Mouse (Mus musculus) liver, embryonic 11.5 days (tissue): ENCODE results near the gene Nedd4. TPM values are rescaled to one million over a fixed set of nuclear protein-coding genes. Genes with fewer than 3 reads are reported as not detected.

ENCODE experiments used
- ATAC-seq: fragments of 200-750 bp; cut with Nextera tagmentation; replicated peaks from 2 replicates; pipeline ENCODE4 v1.8.0; 2017; ENCODE audit warnings: moderate number of reproducible peaks, mild to moderate bottlenecking, moderate TSS enrichment, moderate library complexity; ENCODE audit not compliant: low FRiP score
- DNase-seq: peaks from one replicate; pipeline ENCODE4 v3.0.0-alpha.2; 2017; ENCODE audit warnings: low spot score
- H3K27ac ChIP-seq: fragments of 300-500 bp; sonication (generic); 2 replicates; pipeline ENCODE4 v1.5.1; 2014; ENCODE audit warnings: mild to moderate bottlenecking, low read depth, low read length, control low read depth
- H3K27me3 ChIP-seq: fragments of 300-500 bp; sonication (generic); replicated peaks from 2 replicates; pipeline ENCODE4 v1.6.1; 2014; ENCODE audit warnings: low read length, mixed read lengths; ENCODE audit not compliant: control insufficient read depth, insufficient read depth
- H3K36me3 ChIP-seq: fragments of 300-500 bp; sonication (generic); 2 replicates; pipeline ENCODE4 v1.6.1; 2014; ENCODE audit warnings: mild to moderate bottlenecking, low read length, moderate library complexity, mixed read lengths; ENCODE audit not compliant: control insufficient read depth, insufficient read depth
- H3K4me1 ChIP-seq: fragments of 300-500 bp; sonication (generic); replicated peaks from 2 replicates; pipeline ENCODE4 v1.6.1; 2014; ENCODE audit warnings: low read length, mixed read lengths; ENCODE audit not compliant: control insufficient read depth, insufficient read depth
- H3K4me2 ChIP-seq: fragments of 300-500 bp; sonication (generic); 2 replicates; pipeline ENCODE4 v1.6.1; 2014; ENCODE audit warnings: mild to moderate bottlenecking, control low read depth, moderate library complexity
- H3K4me3 ChIP-seq: fragments of 300-500 bp; sonication (generic); 2 replicates; pipeline ENCODE4 v1.5.1; 2014; ENCODE audit warnings: low read depth, low read length, control low read depth
- H3K9ac ChIP-seq: fragments of 300-500 bp; sonication (generic); 2 replicates; pipeline ENCODE4 v1.6.1; 2014; ENCODE audit warnings: low read depth, low read length, control low read depth
- H3K9me3 ChIP-seq: fragments of 300-500 bp; sonication (generic); 2 replicates; pipeline ENCODE4 v1.6.1; 2016; ENCODE audit warnings: low read length, inconsistent platforms, mixed read lengths; ENCODE audit not compliant: control insufficient read depth
- WGBS: fragments of 180-500 bp; shearing (Covaris S2); extraction: QIAGEN DNeasy Blood & Tissue Kit; methylation state at CpG from one replicate; pipeline ENCODE4 v1.1.7; 2014; 5-methylcytosine and 5-hydroxymethylcytosine counted together
- polyA plus RNA-seq: library from polyadenylated mRNA; unstranded; fragments of >200 nt; fragmentation: Nextera tagmentation; extraction: Ambion mirVana; gene quantifications from 2 replicates; pipeline ENCODE4 v1.2.1, GENCODE M21; 2014

Nedd4 gene
- 302 and 334 TPM in 2 replicates for polyA plus RNA-seq

DNA sequence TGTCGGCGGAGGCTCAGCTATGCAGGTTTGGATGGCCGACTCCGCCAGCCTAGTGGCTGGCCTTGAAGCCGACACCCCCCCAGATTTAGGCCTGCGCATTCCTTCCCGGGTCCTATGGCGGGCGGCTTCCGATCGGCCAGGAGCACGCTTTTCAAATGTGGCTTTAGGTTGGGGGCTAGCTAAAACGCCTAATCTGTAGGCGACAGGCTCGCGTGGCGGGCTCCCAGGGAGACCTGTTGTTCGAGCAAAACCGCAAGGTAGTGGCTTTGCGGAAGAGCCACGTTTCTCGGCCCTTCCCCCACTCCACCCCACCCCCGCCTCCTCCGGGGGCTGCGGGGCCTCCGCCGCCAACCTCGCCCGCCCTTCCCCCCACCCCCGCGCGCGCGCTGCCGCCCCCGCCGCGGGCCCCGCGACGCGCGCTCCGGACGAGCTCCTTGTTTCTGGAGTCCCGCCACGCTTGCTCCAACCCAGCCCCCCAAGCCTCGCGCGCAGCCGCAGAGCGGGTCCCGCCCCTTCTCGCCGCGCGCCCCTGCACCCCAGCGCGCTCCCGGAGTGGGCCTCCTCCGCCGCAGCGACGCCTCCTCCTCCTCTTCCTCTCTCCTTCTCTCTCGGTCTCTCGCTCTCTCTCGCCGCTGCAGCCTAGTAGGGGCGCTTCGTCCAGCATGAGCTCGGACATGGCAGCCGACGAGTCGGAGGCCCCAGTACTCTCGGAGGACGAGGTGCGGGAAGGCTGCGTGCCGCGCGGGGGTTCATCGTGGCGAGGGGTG, at the start of gene Nedd4:
TSS of gene Nedd4 (plus strand) at position 452 of the 767 bp plus-strand sequence.
- Histone ChIP-seq H3K9ac (peak within 1 kb of the TSS; percentile 97), H3K4me2 (peak within 1 kb of the TSS; percentile 95), H3K27ac (peak within 1 kb of the TSS; percentile 99), H3K4me1 (peaks cover 42% of the 10 kb centered on the region), H3K36me3 (peaks cover 15% of the 10 kb centered on the region), H3K27me3 (no peaks in the 10 kb centered on the region), H3K4me3 (peak within 1 kb of the TSS; percentile 89), H3K9me3 (no peaks in the 10 kb centered on the region)
- DNase-seq, result peak; percentile 98
- WGBS, result 1% methylated on average over 69 of the region's 83 CpGs
- ATAC-seq, result peak; percentile 92

- WGBS, result 73% methylated on average over 2 of the region's 2 CpGs
These were observed 48.3 kb upstream of the Nedd4 start for GRCm38 (mm10) chr9:72613884-72614283.

GRCm38 (mm10) chr9:72614786-72615480, 47.2 kb upstream of the Nedd4 start:
- peaks cover 3% of the 10 kb centered on the region for H3K4me1 ChIP-seq
- 82% methylated on average over 6 of the region's 6 CpGs for WGBS
- peaks cover 15% of the 10 kb centered on the region for H3K36me3 ChIP-seq
- ATAC-seq, result no peak
- H3K4me2 ChIP-seq, result no peak overlapping the region
- H3K27ac ChIP-seq, result no peak overlapping the region
- no peaks in the 10 kb centered on the region for H3K9me3 ChIP-seq
- H3K9ac ChIP-seq, result no peak overlapping the region
- H3K27me3 ChIP-seq, result no peaks in the 10 kb centered on the region
- no peak for DNase-seq
- H3K4me3 ChIP-seq, result no peak overlapping the region

More at GRCm38 (mm10) chr9:72613884-72614283, 48.3 kb upstream of the Nedd4 start:
- no peak for ATAC-seq
- Histone ChIP-seq H3K27me3 (no peaks in the 10 kb centered on the region), H3K4me2 (no peak overlapping the region), H3K4me1 (peaks cover 3% of the 10 kb centered on the region), H3K36me3 (peaks cover 13% of the 10 kb centered on the region), H3K9me3 (no peaks in the 10 kb centered on the region), H3K4me3 (no peak overlapping the region), H3K27ac (no peak overlapping the region), H3K9ac (no peak overlapping the region)
- DNase-seq, result no peak

DNA sequence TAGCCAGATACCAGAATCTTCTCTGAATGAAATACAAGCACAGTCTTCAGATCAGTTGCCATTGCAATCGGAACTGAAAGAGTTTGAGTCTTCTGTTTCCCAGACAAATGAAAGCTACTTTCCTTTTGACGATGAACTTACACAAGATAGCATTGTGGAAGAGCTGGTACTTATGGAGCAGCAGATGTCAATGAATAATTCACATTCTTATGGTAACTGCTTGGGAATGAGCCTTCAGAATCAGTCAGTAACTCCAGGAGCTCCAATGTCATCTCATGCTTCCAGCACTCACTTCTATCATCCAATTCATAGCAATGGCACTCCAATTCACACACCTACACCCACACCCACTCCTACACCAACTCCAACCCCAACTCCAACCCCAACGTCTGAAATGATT, 44.1 kb upstream of the Nedd4 start:
- H3K9ac ChIP-seq, result no peak overlapping the region
- no peak for DNase-seq
- H3K27me3 ChIP-seq, result no peaks in the 10 kb centered on the region
- no peaks in the 10 kb centered on the region for H3K9me3 ChIP-seq
- peaks cover 1% of the 10 kb centered on the region for H3K4me1 ChIP-seq
- H3K4me2 ChIP-seq, result no peak overlapping the region
- H3K4me3 ChIP-seq, result no peak overlapping the region
- peaks cover 15% of the 10 kb centered on the region for H3K36me3 ChIP-seq
- ATAC-seq, result no peak
- WGBS, result 80% methylated on average over 3 of the region's 3 CpGs
- no peak overlapping the region for H3K27ac ChIP-seq

- no peak overlapping the region for H3K9ac ChIP-seq
- no peak overlapping the region for H3K4me3 ChIP-seq
- H3K36me3 ChIP-seq, result peaks cover 3% of the 10 kb centered on the region; the same call in 1 of the 2 replicates
- H3K4me2 ChIP-seq, result no peak overlapping the region
- no peak for ATAC-seq
- H3K27me3 ChIP-seq, result no peaks in the 10 kb centered on the region
- no peak for DNase-seq
- H3K4me1 ChIP-seq, result 0 out of 2 replicates have a peak, but pooled peaks cover 2% of the 10 kb centered on the region
- no peaks in the 10 kb centered on the region for H3K9me3 ChIP-seq
- WGBS, result 91% methylated on average over 1 of the region's 1 CpGs
- no peak overlapping the region for H3K27ac ChIP-seq
These were observed 38.5 kb upstream of the Nedd4 start for GRCm38 (mm10) chr9:72623605-72624004.

DNA sequence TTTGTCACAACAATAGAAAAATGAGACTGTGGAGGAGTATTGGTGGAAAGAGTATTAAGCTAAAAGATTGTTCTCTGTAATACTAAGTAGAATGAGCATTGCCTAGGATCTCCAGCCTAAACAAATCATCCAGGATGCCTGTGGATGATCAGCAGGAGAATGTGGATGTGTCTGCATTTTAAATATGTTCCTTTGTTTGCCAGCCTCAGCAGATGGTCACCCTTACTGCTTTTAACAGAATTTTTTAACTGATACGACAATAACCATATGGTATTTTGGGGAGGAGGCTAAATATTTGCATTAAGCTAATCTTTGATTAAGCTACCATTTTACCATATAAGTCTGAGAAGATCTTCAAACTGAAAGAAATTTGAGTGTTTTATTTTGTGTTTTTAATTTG, 34.5 kb upstream of the Nedd4 start:
- H3K9me3 ChIP-seq, result no peaks in the 10 kb centered on the region
- no peak for DNase-seq
- no peaks in the 10 kb centered on the region for H3K36me3 ChIP-seq
- no peak overlapping the region for H3K27ac ChIP-seq
- no peak overlapping the region for H3K4me3 ChIP-seq
- H3K4me1 ChIP-seq, result peaks cover 5% of the 10 kb centered on the region; the same call in 1 of the 2 replicates
- H3K27me3 ChIP-seq, result no peaks in the 10 kb centered on the region
- ATAC-seq, result no peak
- no peak overlapping the region for H3K4me2 ChIP-seq
- no peak overlapping the region for H3K9ac ChIP-seq
- WGBS, result 77% methylated on average over 1 of the region's 1 CpGs

GRCm38 (mm10) chr9:72628591-72628990, 33.6 kb upstream of the Nedd4 start:
- no peak for ATAC-seq
- no peaks in the 10 kb centered on the region for H3K27me3 ChIP-seq
- H3K9me3 ChIP-seq, result no peaks in the 10 kb centered on the region
- WGBS, result 14% methylated on average over 2 of the region's 2 CpGs
- H3K27ac ChIP-seq, result no peak overlapping the region
- no peaks in the 10 kb centered on the region for H3K36me3 ChIP-seq
- no peak overlapping the region for H3K4me2 ChIP-seq
- H3K4me3 ChIP-seq, result no peak overlapping the region
- H3K4me1 ChIP-seq, result peaks cover 5% of the 10 kb centered on the region; the same call in 1 of the 2 replicates
- H3K9ac ChIP-seq, result no peak overlapping the region
- DNase-seq, result no peak

DNA sequence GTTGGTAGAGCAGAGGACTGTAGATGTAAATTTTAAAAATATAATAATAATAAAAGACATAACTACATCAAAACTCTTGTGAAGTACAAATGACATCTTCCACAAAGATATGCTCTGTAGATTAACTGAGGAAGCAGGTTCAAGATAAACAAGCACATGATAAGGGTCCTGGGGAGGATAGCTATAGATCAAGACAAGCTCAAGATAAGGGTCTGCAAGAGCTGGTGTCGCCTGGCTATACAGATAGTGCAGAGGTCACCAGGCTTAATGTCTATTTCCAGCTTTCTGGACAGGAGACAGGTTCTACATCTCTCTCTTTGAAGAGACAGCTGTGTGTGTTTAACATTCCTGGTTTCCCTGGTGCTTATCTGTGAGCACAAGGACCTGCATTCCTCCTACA, 29.9 kb upstream of the Nedd4 start:
- WGBS, result 9% methylated on average over 1 of the region's 1 CpGs
- Histone ChIP-seq H3K36me3 (no peaks in the 10 kb centered on the region), H3K9ac (no peak overlapping the region), H3K4me1 (peaks cover 5% of the 10 kb centered on the region; the same call in 1 of the 2 replicates), H3K9me3 (no peaks in the 10 kb centered on the region), H3K4me3 (no peak overlapping the region), H3K27me3 (no peaks in the 10 kb centered on the region), H3K4me2 (no peak overlapping the region), H3K27ac (no peak overlapping the region)
- ATAC-seq (no peak; the same call in 1 of the 2 replicates), DNase-seq (no peak)
